Mouse (Mus musculus): ENCODE measurements around the gene Nupl1.

- TF ChIP-seq CTCF (IDR thresholded peaks at IDR 0.05; ENCODE audit: low read depth, low read length) (no peak), POLR2A (IDR thresholded peaks at IDR 0.05; ENCODE audit: extremely low read depth, insufficient read depth, low read length) (no peak)
Measured at GRCm38 (mm10) chr14:60286194-60286863, 35.1 kb upstream of the Nupl1 start.
